Mouse (Mus musculus) thymus, postnatal 0 days (tissue): ENCODE data around the gene Pole. TPM values are rescaled to one million over a fixed set of nuclear protein-coding genes. Genes with fewer than 3 reads are reported as not detected.

Experiments
- polyA plus RNA-seq: library from polyadenylated mRNA; unstranded; fragments of >200 nt; fragmentation: Nextera tagmentation; extraction: Ambion mirVana; gene quantifications from 2 replicates; pipeline ENCODE4 v1.2.1, GENCODE M21; 2015

Pole gene
- polyA plus RNA-seq, 1 experiment from 2014 or later, result 21.0 TPM

Other genes starting within 250 kb of the Pole start
- 4.6 and 5.2 TPM in 2 replicates for gene Gm17655, start 213.8 kb upstream of the Pole start, polyA plus RNA-seq
- 2.3 and 2.8 TPM in 2 replicates for gene Gm35315, start 191.9 kb upstream of the Pole start, polyA plus RNA-seq
- gene Plcxd1, start 186.3 kb upstream of the Pole start, polyA plus RNA-seq, result 3.3 and 3.5 TPM in 2 replicates
- 32.0 and 36.8 TPM in 2 replicates for gene Gtpbp6, start 178.1 kb upstream of the Pole start, polyA plus RNA-seq
- 4.9 and 5.8 TPM in 2 replicates for gene Zfp605, start 176.2 kb upstream of the Pole start, polyA plus RNA-seq
- 75.1 and 82.2 TPM in 2 replicates for gene Chfr, start 150.5 kb upstream of the Pole start, polyA plus RNA-seq
- 12.1 and 12.3 TPM in 2 replicates for gene Golga3, start 109.6 kb upstream of the Pole start, polyA plus RNA-seq
- gene Ankle2, start 55.3 kb upstream of the Pole start, polyA plus RNA-seq, result 22.9 and 26.4 TPM in 2 replicates
- gene Pgam5, start 16.4 kb upstream of the Pole start, polyA plus RNA-seq, result 64.7 and 67.4 TPM in 2 replicates
- gene Pxmp2, start 120 bp upstream of the Pole start, polyA plus RNA-seq, result 7.6 and 9.1 TPM in 2 replicates
- gene P2rx2, start 56.9 kb downstream of the Pole start, polyA plus RNA-seq, result 0.12 and 0.41 TPM in 2 replicates
- 1.2 and 1.3 TPM in 2 replicates for gene Lrcol1, start 58.4 kb downstream of the Pole start, polyA plus RNA-seq
- gene Fbrsl1, start 162.2 kb downstream of the Pole start, polyA plus RNA-seq, result 8.5 and 10.4 TPM in 2 replicates